Mouse (Mus musculus): ENCODE results near the gene Hmx1. TPM values are rescaled to one million over a fixed set of nuclear protein-coding genes. Genes with fewer than 3 reads are reported as not detected.

Gene Hmx1
- polyA plus RNA-seq, 1 experiment: not detected

DNA sequence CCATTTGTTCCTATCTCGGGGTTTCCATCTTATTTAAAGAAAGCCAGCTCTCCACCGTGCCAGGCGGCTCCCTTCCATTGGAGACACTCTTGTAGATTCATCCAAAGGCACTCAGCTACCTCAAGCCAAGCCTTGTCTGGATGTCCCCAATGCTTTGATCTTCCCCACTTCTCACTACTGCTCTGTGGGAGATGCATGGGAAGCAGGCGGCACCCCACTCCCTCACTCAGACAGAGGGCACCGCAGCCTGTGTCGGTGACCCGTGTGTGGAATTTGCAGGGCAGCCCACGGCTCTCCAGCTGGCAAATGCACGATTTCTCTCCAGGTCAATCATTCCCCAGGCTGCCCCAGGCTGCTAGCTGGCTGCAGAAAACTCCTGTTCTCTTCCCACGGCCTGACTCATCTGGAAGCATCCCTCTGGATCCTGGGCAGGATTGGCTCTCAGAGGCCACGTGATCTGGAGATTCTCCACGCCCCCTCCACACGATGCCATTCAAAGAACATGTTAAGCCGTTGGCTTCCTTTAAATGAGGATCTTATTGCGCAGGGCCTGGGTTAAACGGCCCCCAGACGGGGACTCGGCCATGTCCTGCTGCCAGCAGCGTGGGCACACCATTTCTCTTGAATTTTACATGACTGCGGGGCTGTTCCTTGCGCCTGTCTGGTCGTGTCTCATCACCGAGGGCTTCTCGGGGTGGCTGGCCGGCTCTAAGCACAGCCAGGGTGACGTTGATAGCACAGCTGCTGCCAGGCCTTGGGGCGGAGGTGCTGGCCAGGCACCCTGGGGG, 58.9 kb downstream of the Hmx1 start:
- Histone ChIP-seq H3K4me1 (ENCODE audit: control insufficient read depth, insufficient read depth, low read length) (no peaks in the 10 kb centered on the region), H3K4me3 (ENCODE audit: insufficient read depth, low read length) (no peak overlapping the region), H3K27ac (ENCODE audit: insufficient read depth, low read length) (no peak overlapping the region)
- TF ChIP-seq CTCF (IDR thresholded peaks at IDR 0.05; ENCODE audit: extremely low read depth, insufficient read depth, low read length) (no peak), POLR2A (IDR thresholded peaks at IDR 0.05; ENCODE audit: extremely low read depth, insufficient read depth, low read length) (no peak)

Other genes starting within 250 kb of the Hmx1 start
- gene Adra2c, start 110.8 kb upstream of the Hmx1 start, polyA plus RNA-seq (2012; rRNA removed): 12.9 and 13.2 TPM in 2 replicates
- 0.28 and 0.48 TPM in 2 replicates for gene Cpz, start 136.6 kb downstream of the Hmx1 start, polyA plus RNA-seq (2012; rRNA removed)
- gene Trmt44, start 186.0 kb downstream of the Hmx1 start, polyA plus RNA-seq (2012; rRNA removed): 6.1 and 6.7 TPM in 2 replicates
- 30.5 and 31.5 TPM in 2 replicates for gene Acox3, start 193.9 kb downstream of the Hmx1 start, polyA plus RNA-seq (2012; rRNA removed)